Mouse (Mus musculus) erythroblast, adult 5-6 weeks (primary cell): ENCODE data around the gene Pnpla6. TPM values are rescaled to one million over a fixed set of nuclear protein-coding genes. Genes with fewer than 3 reads are reported as not detected.
"Not testable (repeated sequence)": the region's sequence is repeated elsewhere in the genome, so short reads cannot be mapped to it uniquely, and the experiment has no call there.

Source experiments
- ATAC-seq: replicated peaks from 2 replicates; pipeline ENCODE4 v1.8.0; 2016; ENCODE audit warnings: moderate number of reproducible peaks, mild to moderate bottlenecking, moderate TSS enrichment, inconsistent platforms; ENCODE audit not compliant: poor library complexity, low FRiP score, severe bottlenecking
- total RNA-seq, 2 experiments: library from RNA; stranded (forward) in 1 of 2; stranded (reverse) in 1 of 2; fragments of 150-400 nt in 1 of 2; fragments of 200-764, 138-1000 nt in 1 of 2; gene quantifications; 2 replicates each; pipeline versions ENCODE4 v1.2.3 to v1.2.4; 2015 to 2017; ENCODE audit warnings: low replicate concordance in 2 of 2

Pnpla6 gene
- total RNA-seq, 2 experiments from 2014 or later = 40.9 to 61.4 TPM

DNA sequence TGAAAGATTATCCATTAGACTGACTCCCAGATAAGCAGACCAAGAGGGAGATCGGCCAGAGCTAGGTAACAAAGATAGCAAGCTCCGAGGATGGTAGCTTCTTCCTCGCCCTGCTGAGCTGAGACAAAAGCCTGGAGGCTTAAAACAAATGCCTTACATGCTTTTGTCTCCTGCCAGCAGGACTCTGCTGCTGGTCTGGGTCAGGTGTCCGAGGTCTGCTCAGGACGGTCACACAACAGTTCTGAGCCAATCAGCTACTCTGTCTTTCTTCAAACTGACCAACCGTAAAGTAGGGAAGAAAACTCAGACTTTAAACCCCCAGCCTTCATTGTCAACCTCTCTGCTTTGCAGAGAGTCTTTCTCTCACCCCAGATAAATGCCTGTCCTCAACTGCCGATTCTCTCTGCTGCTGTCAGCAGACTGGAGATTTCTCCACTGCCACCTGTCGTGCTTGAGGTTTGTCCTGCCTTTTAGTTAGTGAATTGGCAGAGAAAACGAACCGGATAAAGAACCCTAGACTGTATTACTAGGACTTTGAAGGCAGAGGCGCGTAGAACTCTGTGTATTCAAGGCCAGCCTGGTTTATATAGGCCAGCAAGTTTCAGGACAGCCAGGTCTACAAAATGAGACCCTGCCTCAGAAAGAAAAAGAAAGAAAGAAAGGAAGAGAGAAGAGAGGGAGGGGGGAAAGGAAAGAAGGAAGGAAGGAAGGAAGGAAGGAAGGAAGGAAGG, 52.6 kb downstream of the Pnpla6 start, which contains the start of gene C330021F23Rik:
TSS of gene C330021F23Rik (plus strand) at position 350 of the 731 bp plus-strand sequence.
- ATAC-seq = no peak

- no peak for ATAC-seq
These were observed 53.2 kb downstream of the Pnpla6 start for GRCm38 (mm10) chr8:3568378-3568777.

DNA sequence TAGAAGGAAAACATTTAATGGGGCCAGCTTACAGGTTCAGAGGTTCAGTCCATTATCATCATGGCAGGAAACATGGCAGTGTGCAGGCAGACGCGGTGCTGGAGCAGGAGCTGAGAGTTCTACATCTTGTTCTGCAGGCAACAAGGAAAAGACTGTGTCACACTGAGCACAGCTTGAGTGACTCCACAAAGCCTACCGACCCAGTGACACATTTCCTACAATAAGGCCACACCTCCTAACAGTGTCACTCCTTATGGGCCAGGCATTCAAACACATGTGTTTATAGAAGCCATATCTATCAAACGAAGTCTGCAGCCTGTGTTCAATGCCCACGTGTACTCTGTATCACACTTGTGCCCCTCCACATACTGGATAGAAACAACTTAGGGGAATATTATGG, 54.6 kb downstream of the Pnpla6 start:
- no peak for ATAC-seq

DNA sequence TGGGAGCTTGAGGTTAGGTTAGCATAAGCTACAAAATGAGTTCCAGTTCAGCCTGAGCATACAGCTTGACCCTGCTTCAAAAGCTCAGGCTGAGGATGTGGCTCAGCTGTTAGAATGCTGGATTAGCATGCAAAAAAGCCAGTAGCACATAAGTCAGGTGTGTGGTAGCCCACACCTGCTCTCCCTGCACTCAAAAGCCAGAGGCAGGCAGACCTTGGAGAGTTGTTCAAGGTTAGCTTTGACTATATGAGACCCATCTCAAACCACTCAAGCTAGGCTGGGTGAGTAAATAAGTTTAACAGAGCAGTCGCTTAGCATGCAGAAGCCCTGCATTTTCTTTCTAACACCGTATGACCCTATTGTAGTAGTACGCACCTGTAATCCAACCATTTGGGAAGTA, 59.4 kb downstream of the Pnpla6 start:
- no peak for ATAC-seq

GRCm38 (mm10) chr8:3576211-3576960, 61.2 kb downstream of the Pnpla6 start:
- no peak for ATAC-seq

DNA sequence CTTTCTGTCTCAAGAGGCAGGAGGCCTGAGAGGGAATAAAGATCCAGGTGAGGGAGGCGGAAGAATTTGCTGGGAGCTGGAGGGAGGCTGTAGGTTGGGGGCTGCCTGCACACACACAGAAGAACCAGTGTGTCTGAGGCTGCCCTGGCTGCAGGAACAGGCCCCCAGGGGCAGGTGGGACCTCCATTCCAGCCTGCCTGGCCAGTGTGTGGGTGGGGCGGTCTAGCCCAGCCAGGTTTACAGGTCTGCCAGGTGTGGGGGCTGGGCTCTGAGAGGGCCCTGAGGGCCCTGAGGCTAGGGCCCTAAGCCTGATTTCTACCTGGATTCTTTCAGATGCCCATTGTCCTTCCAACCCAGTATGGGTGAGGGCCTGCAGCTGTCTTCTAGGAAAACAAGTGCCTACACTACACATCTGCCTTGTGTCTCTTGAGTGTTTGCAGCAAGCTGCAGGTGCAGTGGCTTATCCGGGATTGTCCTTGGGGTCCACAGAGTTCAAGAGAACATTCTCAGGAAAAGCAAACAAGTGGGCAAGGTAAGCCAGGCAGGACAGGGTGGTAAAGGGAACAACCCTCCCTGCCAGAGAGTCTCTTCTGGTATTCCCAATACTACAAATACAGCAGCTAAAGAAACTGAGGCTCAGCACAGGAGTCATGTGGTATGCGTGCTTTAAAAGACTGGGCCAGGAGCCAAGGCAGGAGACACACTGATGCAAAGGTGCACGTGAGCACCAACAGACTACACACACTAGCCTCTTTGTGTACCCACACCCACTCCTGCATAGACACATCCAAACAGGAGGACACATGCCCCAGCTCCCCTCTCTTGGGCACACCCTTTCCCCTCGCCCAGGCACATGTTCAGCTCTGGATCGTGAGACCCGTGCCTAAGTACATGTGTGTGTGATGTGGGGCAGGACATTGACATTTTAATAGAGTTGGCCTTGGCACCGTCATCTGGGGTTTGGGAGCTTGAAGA, 64.5 kb downstream of the Pnpla6 start:
- no peak for ATAC-seq

GRCm38 (mm10) chr8:3581961-3582360, 66.8 kb downstream of the Pnpla6 start:
- ATAC-seq = not testable (repeated sequence)

- no peak for ATAC-seq
These were observed 71.3 kb downstream of the Pnpla6 start for GRCm38 (mm10) chr8:3586452-3586851.

GRCm38 (mm10) chr8:3586993-3587390, 71.8 kb downstream of the Pnpla6 start, which contains the start of gene Camsap3:
Camsap3 (plus strand) TSS chr8:3587293.
- no peak for ATAC-seq

DNA sequence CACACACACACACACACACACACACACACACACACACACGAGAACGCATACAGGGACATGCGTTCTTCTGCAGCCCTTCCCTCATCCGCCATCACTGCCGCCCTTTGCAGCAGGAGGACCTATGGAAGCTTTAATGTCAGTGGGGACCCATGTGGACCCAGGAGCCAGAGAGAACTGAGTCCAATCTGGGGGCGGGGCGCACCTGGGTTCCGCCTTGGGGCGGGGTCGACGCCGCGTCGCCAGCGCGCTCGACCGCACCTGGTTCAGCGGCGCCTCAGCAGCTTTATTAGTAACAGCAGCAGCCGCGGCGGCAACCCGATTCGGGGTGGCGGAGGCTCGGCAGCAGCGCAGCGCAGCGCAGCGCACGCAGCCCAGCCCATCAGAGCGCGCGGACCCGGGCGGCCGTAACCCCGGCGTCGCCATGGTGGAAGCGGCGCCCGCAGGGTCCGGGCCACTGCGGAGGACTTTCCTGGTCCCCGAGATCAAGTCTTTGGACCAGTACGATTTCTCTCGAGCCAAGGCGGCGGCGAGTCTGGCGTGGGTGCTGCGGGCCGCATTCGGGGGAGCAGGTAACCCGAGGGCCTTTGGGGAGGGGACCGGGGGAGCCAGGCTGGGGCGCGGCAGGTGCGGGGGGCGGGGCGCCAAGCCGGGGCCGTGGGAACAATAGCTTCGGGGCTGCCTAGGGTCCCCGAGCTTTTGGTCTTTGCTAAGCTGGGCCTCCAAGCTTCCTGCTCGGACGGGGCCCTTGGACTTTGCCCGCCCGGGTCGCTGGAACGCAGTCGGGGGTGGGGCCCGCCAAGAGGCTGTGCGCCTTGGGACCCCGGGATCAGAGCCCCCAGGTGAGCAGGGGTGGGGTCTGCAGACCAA, 72.4 kb downstream of the Pnpla6 start:
- no peak for ATAC-seq

GRCm38 (mm10) chr8:3588258-3588633, 73.1 kb downstream of the Pnpla6 start:
- ATAC-seq = no peak

GRCm38 (mm10) chr8:3593470-3593869, 78.3 kb downstream of the Pnpla6 start:
- ATAC-seq = no peak

Other genes with a start within 250 kb of the Pnpla6 start
- gene Insr, start 235.8 kb upstream of the Pnpla6 start, total RNA-seq (2015; ENCODE audit: low replicate concordance) = 13.6 and 21.7 TPM in 2 replicates
- 8.3 and 13.1 TPM in 2 replicates for gene Insr, start 235.8 kb upstream of the Pnpla6 start, total RNA-seq (2017; ENCODE audit: low replicate concordance)
- gene A430078G23Rik, start 162.0 kb upstream of the Pnpla6 start, total RNA-seq (2015; ENCODE audit: low replicate concordance) = 1.3 and 2.3 TPM in 2 replicates
- 3.5 and 4.0 TPM in 2 replicates for gene A430078G23Rik, start 162.0 kb upstream of the Pnpla6 start, total RNA-seq (2017; ENCODE audit: low replicate concordance)
- 5.0 and 7.3 TPM in 2 replicates for gene Arhgef18, start 122.4 kb upstream of the Pnpla6 start, total RNA-seq (2015; ENCODE audit: low replicate concordance)
- gene Arhgef18, start 122.4 kb upstream of the Pnpla6 start, total RNA-seq (2017; ENCODE audit: low replicate concordance) = 7.0 and 7.7 TPM in 2 replicates
- 9.2 TPM in 1 of 2 replicates, not detected in the other for gene Pex11g, start 47.7 kb upstream of the Pnpla6 start, total RNA-seq (2015; ENCODE audit: low replicate concordance)
- 0.09 and 0.28 TPM in 2 replicates for gene Pex11g, start 47.7 kb upstream of the Pnpla6 start, total RNA-seq (2017; ENCODE audit: low replicate concordance)
- gene Tex45, start 44.5 kb upstream of the Pnpla6 start, total RNA-seq (2015; ENCODE audit: low replicate concordance) = not detected in 2 replicates
- not detected in 2 replicates for gene Tex45, start 44.5 kb upstream of the Pnpla6 start, total RNA-seq (2017; ENCODE audit: low replicate concordance)
- gene Zfp358, start 22.2 kb upstream of the Pnpla6 start, total RNA-seq (2015; ENCODE audit: low replicate concordance) = 2.1 and 3.8 TPM in 2 replicates
- gene Zfp358, start 22.2 kb upstream of the Pnpla6 start, total RNA-seq (2017; ENCODE audit: low replicate concordance) = 0.17 and 1.1 TPM in 2 replicates
- 20.2 and 33.6 TPM in 2 replicates for gene Mcoln1, start 14.9 kb upstream of the Pnpla6 start, total RNA-seq (2015; ENCODE audit: low replicate concordance)
- 32.5 and 75.4 TPM in 2 replicates for gene Mcoln1, start 14.9 kb upstream of the Pnpla6 start, total RNA-seq (2017; ENCODE audit: low replicate concordance)
- not detected in 2 replicates for gene C330021F23Rik, start 52.6 kb downstream of the Pnpla6 start, total RNA-seq (2015; ENCODE audit: low replicate concordance)
- not detected in 2 replicates for gene C330021F23Rik, start 52.6 kb downstream of the Pnpla6 start, total RNA-seq (2017; ENCODE audit: low replicate concordance)
- not detected in 2 replicates for gene Camsap3, start 71.9 kb downstream of the Pnpla6 start, total RNA-seq (2015; ENCODE audit: low replicate concordance)
- 0.28 TPM in 1 of 2 replicates, not detected in the other for gene Camsap3, start 71.9 kb downstream of the Pnpla6 start, total RNA-seq (2017; ENCODE audit: low replicate concordance)
- gene Xab2, start 105.9 kb downstream of the Pnpla6 start, total RNA-seq (2015; ENCODE audit: low replicate concordance) = 4.4 and 5.4 TPM in 2 replicates
- gene Xab2, start 105.9 kb downstream of the Pnpla6 start, total RNA-seq (2017; ENCODE audit: low replicate concordance) = 11.0 and 16.0 TPM in 2 replicates
- gene Pet100, start 106.2 kb downstream of the Pnpla6 start, total RNA-seq (2015; ENCODE audit: low replicate concordance) = 49.1 and 125 TPM in 2 replicates
- 57.1 and 125 TPM in 2 replicates for gene Pet100, start 106.2 kb downstream of the Pnpla6 start, total RNA-seq (2017; ENCODE audit: low replicate concordance)
- not detected in 2 replicates for gene Pcp2, start 110.2 kb downstream of the Pnpla6 start, total RNA-seq (2015; ENCODE audit: low replicate concordance)
- gene Pcp2, start 110.2 kb downstream of the Pnpla6 start, total RNA-seq (2017; ENCODE audit: low replicate concordance) = not detected in 2 replicates
- gene Stxbp2, start 115.6 kb downstream of the Pnpla6 start, total RNA-seq (2015; ENCODE audit: low replicate concordance) = 44.7 and 49.2 TPM in 2 replicates
- gene Stxbp2, start 115.6 kb downstream of the Pnpla6 start, total RNA-seq (2017; ENCODE audit: low replicate concordance) = 43.8 and 74.6 TPM in 2 replicates
- gene Retn, start 140.4 kb downstream of the Pnpla6 start, total RNA-seq (2015; ENCODE audit: low replicate concordance) = not detected in 2 replicates
- not detected in 2 replicates for gene Retn, start 140.4 kb downstream of the Pnpla6 start, total RNA-seq (2017; ENCODE audit: low replicate concordance)
- 64.0 and 64.8 TPM in 2 replicates for gene Mcemp1, start 150.4 kb downstream of the Pnpla6 start, total RNA-seq (2015; ENCODE audit: low replicate concordance)
- 29.6 and 32.8 TPM in 2 replicates for gene Mcemp1, start 150.4 kb downstream of the Pnpla6 start, total RNA-seq (2017; ENCODE audit: low replicate concordance)
- gene Fcor, start 157.0 kb downstream of the Pnpla6 start, total RNA-seq (2015; ENCODE audit: low replicate concordance) = 4.4 TPM in 1 of 2 replicates, not detected in the other
- gene Fcor, start 157.0 kb downstream of the Pnpla6 start, total RNA-seq (2017; ENCODE audit: low replicate concordance) = 2.8 and 5.6 TPM in 2 replicates
- 1.9 and 3.5 TPM in 2 replicates for gene Trappc5, start 160.9 kb downstream of the Pnpla6 start, total RNA-seq (2015; ENCODE audit: low replicate concordance)
- 7.0 and 8.3 TPM in 2 replicates for gene Trappc5, start 160.9 kb downstream of the Pnpla6 start, total RNA-seq (2017; ENCODE audit: low replicate concordance)
- gene Fcer2a, start 178.8 kb downstream of the Pnpla6 start, total RNA-seq (2015; ENCODE audit: low replicate concordance) = not detected in 2 replicates
- gene Fcer2a, start 178.8 kb downstream of the Pnpla6 start, total RNA-seq (2017; ENCODE audit: low replicate concordance) = not detected in 2 replicates
- gene Clec4g, start 205.3 kb downstream of the Pnpla6 start, total RNA-seq (2015; ENCODE audit: low replicate concordance) = not detected in 2 replicates
- gene Clec4g, start 205.3 kb downstream of the Pnpla6 start, total RNA-seq (2017; ENCODE audit: low replicate concordance) = not detected in 2 replicates
- 0.77 and 5.2 TPM in 2 replicates for gene Cd209a, start 233.6 kb downstream of the Pnpla6 start, total RNA-seq (2015; ENCODE audit: low replicate concordance)
- gene Cd209a, start 233.6 kb downstream of the Pnpla6 start, total RNA-seq (2017; ENCODE audit: low replicate concordance) = 2.6 and 3.8 TPM in 2 replicates